Mouse (Mus musculus) v-Abl transformed pro-B cells (cell line): ENCODE measurements around the gene Olfr1463.

Experiments
- in situ Hi-C, 2 experiments: fragments of 400-800 bp; cut with MboI; formaldehyde crosslinking; loops; one replicate each; pipeline ENCODE4 v1.15.1; 2025; ENCODE audit not compliant: unreplicated experiment in 2 of 2

Olfr1463 gene

GRCm38 (mm10) chr19:13231028-13231427, at the start of gene Olfr1463:
Olfr1463 (plus strand) TSS chr19:13231328.
- in situ Hi-C loops, result no loop called here

GRCm38 (mm10) chr19:13185434-13185833, 45.7 kb upstream of the Olfr1463 start, which contains the start of gene Olfr1462:
Olfr1462 (plus strand) TSS chr19:13185734.
- in situ Hi-C loops, result no loop called here

- in situ Hi-C loops, result no loop called here
Measured at GRCm38 (mm10) chr19:13221666-13222065, 9.5 kb upstream of the Olfr1463 start.
